Mouse (Mus musculus): ENCODE results near the gene Trim8. TPM values are rescaled to one million over a fixed set of nuclear protein-coding genes. Genes with fewer than 3 reads are reported as not detected.

Gene Trim8
- total and polyA plus RNA-seq, 2 experiments from 2014 or later = 29.7 to 115 TPM

DNA sequence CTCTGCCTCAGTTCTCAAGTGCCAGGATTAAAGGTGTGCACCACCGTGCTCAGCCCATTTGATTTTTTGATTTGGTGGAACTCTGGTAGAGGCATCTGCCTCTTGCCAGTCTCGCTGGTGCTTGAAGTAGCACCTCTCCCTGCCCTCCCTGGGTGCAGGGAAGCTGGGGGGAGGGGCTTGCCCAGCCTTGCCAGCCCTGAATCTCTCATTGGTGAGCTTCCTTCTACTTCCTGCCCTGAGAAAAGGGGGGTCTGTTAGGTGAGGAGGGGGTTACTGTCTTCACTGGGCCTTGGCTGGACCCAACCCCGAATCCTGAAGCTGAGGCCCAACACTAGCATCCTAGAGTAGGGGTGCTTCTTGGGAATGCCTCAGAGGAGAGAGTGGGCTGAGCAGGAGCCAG is 7.2 kb downstream of the Trim8 start:
- 75% methylated on average over 3 of the region's 3 CpGs for WGBS
- 0 out of 2 replicates have a peak overlapping the region, but pooled peaks have one; percentile 28 for H3K9ac ChIP-seq (replicated peaks; ENCODE audit: low read length)
- no peaks in the 10 kb centered on the region for H3K27me3 ChIP-seq (ENCODE audit: insufficient read depth, low read length)
- no peaks in the 10 kb centered on the region for H3K9me3 ChIP-seq (ENCODE audit: low read length)
- H3K36me3 ChIP-seq (ENCODE audit: insufficient read depth, low read length) = peaks cover 21% of the 10 kb centered on the region
- DNase-seq (ENCODE audit: low spot score) (no peak), ATAC-seq (no peak)
- TF ChIP-seq CTCF (IDR thresholded peaks at IDR 0.05; ENCODE audit: low read depth) = no peak
- H3K4me1 ChIP-seq (ENCODE audit: insufficient read depth, low read length) = peaks cover 55% of the 10 kb centered on the region
- no peak overlapping the region for H3K4me3 ChIP-seq (ENCODE audit: low read length)
- peak overlapping the region; percentile 36; the same call in 1 of the 2 replicates for H3K27ac ChIP-seq
- H3K4me2 ChIP-seq (ENCODE audit: low read depth, low read length) = 0 out of 2 replicates have a peak overlapping the region, but pooled peaks have one; percentile 10

DNA sequence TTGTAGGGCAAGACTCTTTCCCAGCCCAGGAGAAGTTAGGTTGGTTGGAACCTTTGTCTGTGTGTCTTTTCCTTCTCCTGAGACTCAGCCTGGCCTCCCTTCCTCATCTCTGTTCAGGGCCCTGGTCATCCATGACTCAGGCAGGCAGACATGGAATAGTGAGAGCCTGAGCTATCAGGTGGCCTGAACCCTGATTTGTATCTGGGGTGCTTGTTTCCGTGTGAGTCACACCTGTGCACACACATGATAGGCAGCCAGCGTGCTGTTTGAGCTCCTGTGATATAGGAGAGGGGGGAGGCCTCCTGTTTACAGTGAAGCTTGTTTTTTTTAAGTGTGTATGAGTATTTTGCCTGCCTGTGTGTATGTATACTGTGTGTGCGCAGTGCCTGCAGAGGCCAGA is 7.7 kb downstream of the Trim8 start:
- 83% methylated on average over 3 of the region's 3 CpGs for WGBS
- 0 out of 2 replicates have a peak overlapping the region, but pooled peaks have one; percentile 28 for H3K9ac ChIP-seq (replicated peaks; ENCODE audit: low read length)
- peak overlapping the region; percentile 36; the same call in 1 of the 2 replicates for H3K27ac ChIP-seq
- no peak for ATAC-seq
- H3K4me1 ChIP-seq (ENCODE audit: insufficient read depth, low read length) = peaks cover 55% of the 10 kb centered on the region
- H3K4me2 ChIP-seq (ENCODE audit: low read depth, low read length) = no peak overlapping the region
- no peak for DNase-seq (ENCODE audit: low spot score)
- no peaks in the 10 kb centered on the region for H3K27me3 ChIP-seq (ENCODE audit: insufficient read depth, low read length)
- no peak overlapping the region for H3K4me3 ChIP-seq (ENCODE audit: low read length)
- H3K36me3 ChIP-seq (ENCODE audit: insufficient read depth, low read length) = peaks cover 26% of the 10 kb centered on the region
- TF ChIP-seq CTCF (IDR thresholded peaks at IDR 0.05; ENCODE audit: low read depth) = no peak
- H3K9me3 ChIP-seq (ENCODE audit: low read length) = no peaks in the 10 kb centered on the region

DNA sequence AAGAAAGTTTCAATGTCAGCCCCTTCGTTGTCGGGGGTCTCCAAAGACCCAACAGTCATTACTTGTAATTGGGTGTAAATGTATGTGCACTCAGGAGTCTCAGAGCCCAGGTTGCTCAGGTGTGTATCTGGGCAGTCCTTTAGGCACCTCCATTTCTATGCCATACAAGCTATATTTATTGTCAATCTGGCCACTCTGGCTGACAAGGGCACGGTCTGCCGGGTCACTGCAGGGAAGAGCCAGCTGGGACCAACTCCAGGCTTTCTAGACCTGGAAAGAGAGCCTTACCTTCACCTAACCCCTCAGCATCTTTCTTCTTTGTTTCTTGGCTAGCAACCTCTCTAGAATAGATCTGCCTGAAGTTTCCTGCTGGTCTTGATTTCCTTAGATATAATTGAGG is 8.2 kb downstream of the Trim8 start:
- Histone ChIP-seq H3K9me3 (ENCODE audit: low read length) (no peaks in the 10 kb centered on the region), H3K27ac (no peak overlapping the region; the same call in 1 of the 2 replicates), H3K9ac (replicated peaks; ENCODE audit: low read length) (no peak overlapping the region), H3K4me1 (ENCODE audit: insufficient read depth, low read length) (peaks cover 50% of the 10 kb centered on the region), H3K36me3 (ENCODE audit: insufficient read depth, low read length) (peaks cover 31% of the 10 kb centered on the region), H3K27me3 (ENCODE audit: insufficient read depth, low read length) (no peaks in the 10 kb centered on the region), H3K4me3 (ENCODE audit: low read length) (no peak overlapping the region), H3K4me2 (ENCODE audit: low read depth, low read length) (no peak overlapping the region)
- no peak for DNase-seq (ENCODE audit: low spot score)
- no peak for ATAC-seq
- WGBS = 80% methylated on average over 4 of the region's 4 CpGs
- no peak for TF ChIP-seq CTCF (IDR thresholded peaks at IDR 0.05; ENCODE audit: low read depth)

DNA sequence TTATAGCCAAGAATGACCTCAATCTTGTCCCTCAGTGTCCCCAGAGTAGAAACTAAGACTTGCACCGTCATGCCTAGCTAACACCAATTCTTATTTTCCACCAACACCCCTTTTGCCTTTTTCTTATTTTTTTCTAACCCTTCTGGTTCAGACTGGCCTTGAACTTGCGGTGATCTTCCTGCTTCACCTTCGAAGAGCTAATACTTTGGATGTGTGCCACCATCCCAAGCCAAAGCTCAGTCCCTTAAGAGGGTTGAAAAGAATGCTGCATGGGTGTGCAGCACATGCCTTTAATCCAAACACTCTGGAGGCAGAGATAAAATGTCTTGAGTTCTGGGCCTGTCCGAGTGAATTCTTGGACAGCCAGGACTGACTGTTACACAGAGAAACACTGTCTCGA is 8.9 kb downstream of the Trim8 start:
- WGBS = 66% methylated on average over 5 of the region's 5 CpGs
- H3K4me1 ChIP-seq (ENCODE audit: insufficient read depth, low read length) = peaks cover 44% of the 10 kb centered on the region
- TF ChIP-seq CTCF (IDR thresholded peaks at IDR 0.05; ENCODE audit: low read depth) = no peak
- no peaks in the 10 kb centered on the region for H3K27me3 ChIP-seq (ENCODE audit: insufficient read depth, low read length)
- H3K4me2 ChIP-seq (ENCODE audit: low read depth, low read length) = no peak overlapping the region
- DNase-seq (ENCODE audit: low spot score) (no peak), ATAC-seq (no peak)
- H3K27ac ChIP-seq = no peak overlapping the region; the same call in 1 of the 2 replicates
- H3K4me3 ChIP-seq (ENCODE audit: low read length) = no peak overlapping the region
- no peaks in the 10 kb centered on the region for H3K9me3 ChIP-seq (ENCODE audit: low read length)
- H3K9ac ChIP-seq (replicated peaks; ENCODE audit: low read length) = no peak overlapping the region
- H3K36me3 ChIP-seq (ENCODE audit: insufficient read depth, low read length) = peaks cover 38% of the 10 kb centered on the region

DNA sequence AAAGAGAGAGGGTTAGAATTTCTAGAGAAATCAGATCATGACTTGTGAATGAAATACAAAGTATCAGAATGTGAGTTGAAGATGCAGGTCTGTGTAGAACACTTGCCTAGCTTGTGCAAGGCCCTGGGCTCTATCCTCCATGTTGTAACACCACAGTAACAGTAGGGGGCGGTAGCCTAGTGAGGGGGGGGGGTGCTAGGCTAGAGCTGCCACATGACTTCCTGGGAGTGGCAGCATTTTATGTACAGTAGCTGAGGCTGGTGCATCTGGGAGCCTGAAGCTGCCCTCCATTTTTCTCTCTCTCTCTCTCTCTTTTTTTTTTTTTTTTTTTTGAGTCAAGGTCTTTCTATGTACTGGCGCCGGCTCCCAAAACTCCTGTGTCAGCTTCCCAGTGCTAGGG is 9.3 kb downstream of the Trim8 start:
- Histone ChIP-seq H3K4me1 (ENCODE audit: insufficient read depth, low read length) (peaks cover 39% of the 10 kb centered on the region), H3K4me3 (ENCODE audit: low read length) (no peak overlapping the region), H3K4me2 (ENCODE audit: low read depth, low read length) (no peak overlapping the region), H3K27ac (peak overlapping the region; percentile 17; the same call in 1 of the 2 replicates), H3K9me3 (ENCODE audit: low read length) (no peaks in the 10 kb centered on the region), H3K9ac (replicated peaks; ENCODE audit: low read length) (no peak overlapping the region), H3K36me3 (ENCODE audit: insufficient read depth, low read length) (peaks cover 39% of the 10 kb centered on the region), H3K27me3 (ENCODE audit: insufficient read depth, low read length) (no peaks in the 10 kb centered on the region)
- DNase-seq (ENCODE audit: low spot score) (peak; percentile 43), ATAC-seq (no peak)
- WGBS = 61% methylated on average over 3 of the region's 3 CpGs
- TF ChIP-seq CTCF (IDR thresholded peaks at IDR 0.05; ENCODE audit: low read depth) = peak; percentile 64

DNA sequence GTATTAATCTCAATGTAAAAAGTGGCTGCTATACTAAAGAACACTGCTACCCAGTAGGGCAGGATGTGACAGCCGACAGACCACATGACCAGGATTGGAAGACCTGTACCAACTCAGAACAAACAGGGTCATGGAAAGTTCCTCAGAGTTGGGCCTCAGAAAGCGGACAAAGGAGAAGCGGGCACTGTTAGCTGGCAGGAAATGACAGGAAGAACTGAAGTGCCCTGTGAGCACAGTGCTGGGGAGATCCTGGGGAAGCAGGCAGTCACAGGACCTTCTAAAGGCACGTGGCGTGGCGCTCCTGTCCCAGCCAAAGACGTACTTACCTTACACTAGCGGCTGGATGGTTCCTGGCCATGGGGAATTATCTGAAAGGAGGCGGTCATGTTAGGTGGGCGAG is 9.8 kb downstream of the Trim8 start:
- ATAC-seq = no peak
- Histone ChIP-seq H3K4me1 (ENCODE audit: insufficient read depth, low read length) (peaks cover 35% of the 10 kb centered on the region), H3K27me3 (ENCODE audit: insufficient read depth, low read length) (no peaks in the 10 kb centered on the region), H3K4me2 (ENCODE audit: low read depth, low read length) (no peak overlapping the region), H3K4me3 (ENCODE audit: low read length) (no peak overlapping the region), H3K27ac (peak overlapping the region; percentile 17; the same call in 1 of the 2 replicates), H3K9ac (replicated peaks; ENCODE audit: low read length) (no peak overlapping the region), H3K9me3 (ENCODE audit: low read length) (no peaks in the 10 kb centered on the region), H3K36me3 (ENCODE audit: insufficient read depth, low read length) (peaks cover 40% of the 10 kb centered on the region)
- 79% methylated on average over 10 of the region's 10 CpGs for WGBS
- no peak for TF ChIP-seq CTCF (IDR thresholded peaks at IDR 0.05; ENCODE audit: low read depth)
- no peak for DNase-seq (ENCODE audit: low spot score)

DNA sequence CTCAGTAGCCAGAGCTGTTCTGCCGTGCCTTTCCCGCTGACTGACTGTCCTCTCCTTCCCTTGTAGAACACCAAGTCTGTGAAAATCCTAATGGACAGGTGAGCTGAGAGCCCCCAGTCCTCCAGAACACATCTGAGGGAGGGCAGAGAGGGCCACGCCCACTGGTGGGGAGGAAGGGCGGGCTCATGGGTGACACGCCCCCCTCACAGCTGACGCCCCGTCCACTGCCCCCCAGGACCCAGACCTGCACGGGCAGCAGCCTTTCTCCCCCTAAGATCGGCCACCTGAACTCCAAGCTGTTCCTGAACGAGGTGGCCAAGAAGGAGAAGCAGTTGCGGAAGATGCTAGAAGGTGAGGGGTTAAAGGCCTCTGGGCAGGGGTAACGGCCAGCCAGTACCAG is 12.9 kb downstream of the Trim8 start:
- DNase-seq (ENCODE audit: low spot score) = no peak
- no peak for TF ChIP-seq CTCF (IDR thresholded peaks at IDR 0.05; ENCODE audit: low read depth)
- Histone ChIP-seq H3K9me3 (ENCODE audit: low read length) (no peaks in the 10 kb centered on the region), H3K27ac (no peak overlapping the region), H3K27me3 (ENCODE audit: insufficient read depth, low read length) (no peaks in the 10 kb centered on the region), H3K36me3 (ENCODE audit: insufficient read depth, low read length) (peaks cover 40% of the 10 kb centered on the region), H3K4me3 (ENCODE audit: low read length) (no peak overlapping the region), H3K4me2 (ENCODE audit: low read depth, low read length) (no peak overlapping the region), H3K4me1 (ENCODE audit: insufficient read depth, low read length) (peaks cover 18% of the 10 kb centered on the region), H3K9ac (replicated peaks; ENCODE audit: low read length) (no peak overlapping the region)
- 82% methylated on average over 12 of the region's 12 CpGs for WGBS
- no peak for ATAC-seq
